Mouse (Mus musculus) midbrain, embryonic 14.5 days (tissue): ENCODE results near the gene Dab1. TPM values are rescaled to one million over a fixed set of nuclear protein-coding genes. Genes with fewer than 3 reads are reported as not detected.

Experiments used
- ATAC-seq: fragments of 200-750 bp; cut with Nextera tagmentation; 2 replicates; pipeline ENCODE4 v1.8.0; 2017; ENCODE audit warnings: moderate number of reproducible peaks, moderate library complexity; ENCODE audit not compliant: low FRiP score, low TSS enrichment
- DNase-seq: peaks from one replicate; pipeline ENCODE4 v3.0.0-alpha.2; 2015
- H3K27ac ChIP-seq: fragments of 300-500 bp; sonication (generic); replicated peaks from 2 replicates; pipeline ENCODE4 v1.5.1; 2014; ENCODE audit warnings: mild to moderate bottlenecking, low read depth, low read length, moderate library complexity
- H3K27me3 ChIP-seq: fragments of 300-500 bp; sonication (generic); 2 replicates; pipeline ENCODE4 v1.6.1; 2014; ENCODE audit warnings: low read length, control low read depth, mixed read lengths; ENCODE audit not compliant: control insufficient read depth, insufficient read depth
- H3K36me3 ChIP-seq: fragments of 300-500 bp; sonication (generic); 2 replicates; pipeline ENCODE4 v1.6.1; 2014; ENCODE audit warnings: low read length, control low read depth; ENCODE audit not compliant: control insufficient read depth, insufficient read depth
- H3K4me1 ChIP-seq: fragments of 300-500 bp; sonication (generic); 2 replicates; pipeline ENCODE4 v1.6.1; 2014; ENCODE audit warnings: mild to moderate bottlenecking, antibody characterized with exemption, low read length, control low read depth; ENCODE audit not compliant: control insufficient read depth, insufficient read depth
- H3K4me2 ChIP-seq: fragments of 300-500 bp; sonication (generic); 2 replicates; pipeline ENCODE4 v1.6.1; 2014; ENCODE audit warnings: mild to moderate bottlenecking, low read length, moderate library complexity
- H3K4me3 ChIP-seq: fragments of 300-500 bp; sonication (generic); replicated peaks from 2 replicates; pipeline ENCODE4 v1.5.1; 2014; ENCODE audit warnings: low read depth, low read length
- H3K9ac ChIP-seq: fragments of 300-500 bp; sonication (generic); replicated peaks from 2 replicates; pipeline ENCODE4 v1.6.1; 2014; ENCODE audit warnings: mild to moderate bottlenecking, low read length, moderate library complexity
- H3K9me3 ChIP-seq: fragments of 300-500 bp; sonication (generic); 2 replicates; pipeline ENCODE4 v1.6.1; 2016; ENCODE audit warnings: low read length, control low read depth, mixed read lengths; ENCODE audit not compliant: control insufficient read depth
- WGBS: fragments of 180-500 bp; shearing (Covaris S2); extraction: QIAGEN DNeasy Blood & Tissue Kit; methylation state at CpG from one replicate; pipeline ENCODE4 v1.1.7; 2014; 5-methylcytosine and 5-hydroxymethylcytosine counted together
- polyA plus RNA-seq: library from polyadenylated mRNA; unstranded; fragments of >200 nt; fragmentation: Nextera tagmentation; extraction: Ambion mirVana; gene quantifications from 2 replicates; pipeline ENCODE4 v1.2.1, GENCODE M21; 2014

Dab1 gene
- polyA plus RNA-seq, 1 experiment from 2014 or later, result 146 TPM

DNA sequence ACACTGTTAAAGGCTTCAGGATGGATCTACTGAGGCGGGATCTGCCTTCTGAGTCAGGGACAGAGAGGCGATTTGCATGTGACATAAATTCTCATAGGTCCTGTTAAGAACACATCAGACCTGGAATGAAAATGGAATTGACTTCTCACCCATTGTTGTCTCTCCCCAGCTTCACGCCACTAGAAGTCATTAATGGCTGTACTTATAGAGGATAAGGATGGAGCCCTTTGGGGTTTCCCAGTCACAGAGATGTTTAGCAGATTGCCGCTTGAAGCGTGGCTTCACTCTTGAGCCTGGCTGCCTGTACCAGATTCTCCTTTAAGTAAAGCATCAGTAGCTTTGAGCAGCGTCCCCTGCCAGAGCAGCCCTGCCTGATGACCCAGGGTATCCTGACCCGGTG, 954.3 kb downstream of the Dab1 start:
- peak overlapping the region; percentile 34 for H3K27ac ChIP-seq
- peak overlapping the region; percentile 17; the same call in 1 of the 2 replicates for H3K9ac ChIP-seq
- peak; percentile 61 for DNase-seq

DNA sequence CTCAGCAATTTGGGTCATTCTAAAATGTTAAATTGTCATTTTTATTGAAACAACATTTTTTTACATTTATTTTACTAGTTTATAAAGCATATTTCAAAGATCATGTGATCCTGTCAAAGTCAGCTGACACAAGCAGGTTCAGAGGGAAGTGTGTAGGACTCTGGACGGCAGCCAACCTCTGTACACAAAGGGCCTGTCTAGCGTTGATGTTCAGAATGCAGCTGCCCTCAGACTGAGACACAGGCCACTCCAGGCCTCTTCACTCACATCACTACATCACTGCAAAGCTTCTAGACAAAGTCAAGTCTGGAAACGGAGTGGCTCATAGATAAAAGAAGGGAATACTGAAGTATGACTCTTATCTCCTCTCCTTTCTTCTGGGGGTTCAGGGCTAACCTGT, 959.2 kb downstream of the Dab1 start:
- 0 out of 2 replicates have a peak overlapping the region, but pooled peaks have one; percentile 32 for H3K27ac ChIP-seq
- peaks cover 18% of the 10 kb centered on the region for H3K4me1 ChIP-seq
- WGBS, result 35% methylated on average over 3 of the region's 3 CpGs
- ATAC-seq (no peak), DNase-seq (peak; percentile 56)
- H3K4me3 ChIP-seq, result no peak overlapping the region
- no peaks in the 10 kb centered on the region for H3K27me3 ChIP-seq
- no peak overlapping the region for H3K9ac ChIP-seq
- no peak overlapping the region for H3K4me2 ChIP-seq
- H3K36me3 ChIP-seq, result no peaks in the 10 kb centered on the region
- H3K9me3 ChIP-seq, result no peaks in the 10 kb centered on the region

More for the DNA sequence above, 954.3 kb downstream of the Dab1 start:
- H3K9me3 ChIP-seq, result no peaks in the 10 kb centered on the region
- peak overlapping the region; percentile 6 for H3K4me2 ChIP-seq
- no peak overlapping the region for H3K4me3 ChIP-seq
- H3K36me3 ChIP-seq, result no peaks in the 10 kb centered on the region
- H3K4me1 ChIP-seq, result peaks cover 19% of the 10 kb centered on the region
- WGBS, result 30% methylated on average over 7 of the region's 7 CpGs
- no peak for ATAC-seq
- no peaks in the 10 kb centered on the region for H3K27me3 ChIP-seq

GRCm38 (mm10) chr4:104579946-104580544, 960.9 kb downstream of the Dab1 start:
- Histone ChIP-seq H3K27me3 (no peaks in the 10 kb centered on the region), H3K9me3 (no peaks in the 10 kb centered on the region), H3K36me3 (no peaks in the 10 kb centered on the region), H3K4me1 (peaks cover 11% of the 10 kb centered on the region; the same call in 1 of the 2 replicates), H3K4me3 (no peak overlapping the region), H3K9ac (no peak overlapping the region), H3K27ac (no peak overlapping the region), H3K4me2 (no peak overlapping the region)
- ATAC-seq (no peak), DNase-seq (no peak)
- 71% methylated on average over 5 of the region's 5 CpGs for WGBS

DNA sequence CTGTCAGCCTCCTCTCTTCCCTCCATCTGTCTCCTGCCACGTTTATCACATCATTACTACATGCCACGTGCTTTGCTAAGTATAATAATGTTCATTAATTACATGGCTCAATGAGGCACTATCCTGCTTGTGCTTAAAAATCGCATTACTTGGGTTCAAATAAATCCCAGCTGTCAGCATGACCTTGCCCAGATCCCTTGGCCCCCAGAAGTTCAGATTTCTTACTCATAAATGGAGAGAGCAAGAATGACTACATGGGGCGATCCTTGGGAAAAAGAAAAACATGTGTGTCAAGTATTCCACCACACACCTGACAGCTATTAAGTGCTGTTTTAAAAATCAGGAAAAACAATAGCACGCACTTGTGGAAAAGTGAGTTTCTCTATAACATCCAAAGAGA, 963.6 kb downstream of the Dab1 start:
- ATAC-seq (no peak), DNase-seq (no peak)
- Histone ChIP-seq H3K9ac (no peak overlapping the region), H3K4me1 (peaks cover 11% of the 10 kb centered on the region; the same call in 1 of the 2 replicates), H3K27ac (no peak overlapping the region), H3K9me3 (no peaks in the 10 kb centered on the region), H3K36me3 (no peaks in the 10 kb centered on the region), H3K4me3 (no peak overlapping the region), H3K4me2 (no peak overlapping the region), H3K27me3 (no peaks in the 10 kb centered on the region)
- 68% methylated on average over 5 of the region's 5 CpGs for WGBS

GRCm38 (mm10) chr4:104587826-104588225, 968.7 kb downstream of the Dab1 start:
- no peaks in the 10 kb centered on the region for H3K36me3 ChIP-seq
- ATAC-seq, result no peak
- H3K27me3 ChIP-seq, result no peaks in the 10 kb centered on the region
- H3K4me1 ChIP-seq, result peaks cover 8% of the 10 kb centered on the region; the same call in 1 of the 2 replicates
- no peak overlapping the region for H3K27ac ChIP-seq
- H3K4me2 ChIP-seq, result no peak overlapping the region
- H3K9ac ChIP-seq, result no peak overlapping the region
- H3K9me3 ChIP-seq, result no peaks in the 10 kb centered on the region
- WGBS, result 68% methylated on average over 2 of the region's 2 CpGs
- DNase-seq, result no peak
- no peak overlapping the region for H3K4me3 ChIP-seq

DNA sequence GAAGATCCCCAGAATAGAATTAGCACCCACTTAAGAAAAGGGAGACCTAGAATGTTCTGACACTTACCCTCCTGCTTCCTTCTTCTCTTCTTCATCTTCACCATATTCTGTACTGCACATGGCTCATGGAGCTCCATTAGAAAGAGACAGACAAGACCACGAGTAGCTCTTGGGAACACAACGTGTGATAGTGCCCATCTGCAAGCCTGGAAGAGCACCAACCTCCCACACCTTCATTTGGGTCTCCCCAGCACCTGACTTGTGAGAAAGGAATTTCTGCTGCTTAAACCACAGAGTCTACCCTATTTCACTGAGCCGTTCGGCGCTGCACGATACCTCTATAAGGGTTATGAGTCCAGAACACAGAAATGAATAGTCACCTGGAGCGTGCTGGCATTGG, 977.8 kb downstream of the Dab1 start:
- H3K27me3 ChIP-seq, result no peaks in the 10 kb centered on the region
- H3K9me3 ChIP-seq, result no peaks in the 10 kb centered on the region
- no peaks in the 10 kb centered on the region for H3K4me1 ChIP-seq
- no peaks in the 10 kb centered on the region for H3K36me3 ChIP-seq
- no peak overlapping the region for H3K4me3 ChIP-seq
- no peak overlapping the region for H3K9ac ChIP-seq
- ATAC-seq (no peak), DNase-seq (no peak)
- 94% methylated on average over 7 of the region's 7 CpGs for WGBS
- no peak overlapping the region for H3K27ac ChIP-seq
- no peak overlapping the region for H3K4me2 ChIP-seq

DNA sequence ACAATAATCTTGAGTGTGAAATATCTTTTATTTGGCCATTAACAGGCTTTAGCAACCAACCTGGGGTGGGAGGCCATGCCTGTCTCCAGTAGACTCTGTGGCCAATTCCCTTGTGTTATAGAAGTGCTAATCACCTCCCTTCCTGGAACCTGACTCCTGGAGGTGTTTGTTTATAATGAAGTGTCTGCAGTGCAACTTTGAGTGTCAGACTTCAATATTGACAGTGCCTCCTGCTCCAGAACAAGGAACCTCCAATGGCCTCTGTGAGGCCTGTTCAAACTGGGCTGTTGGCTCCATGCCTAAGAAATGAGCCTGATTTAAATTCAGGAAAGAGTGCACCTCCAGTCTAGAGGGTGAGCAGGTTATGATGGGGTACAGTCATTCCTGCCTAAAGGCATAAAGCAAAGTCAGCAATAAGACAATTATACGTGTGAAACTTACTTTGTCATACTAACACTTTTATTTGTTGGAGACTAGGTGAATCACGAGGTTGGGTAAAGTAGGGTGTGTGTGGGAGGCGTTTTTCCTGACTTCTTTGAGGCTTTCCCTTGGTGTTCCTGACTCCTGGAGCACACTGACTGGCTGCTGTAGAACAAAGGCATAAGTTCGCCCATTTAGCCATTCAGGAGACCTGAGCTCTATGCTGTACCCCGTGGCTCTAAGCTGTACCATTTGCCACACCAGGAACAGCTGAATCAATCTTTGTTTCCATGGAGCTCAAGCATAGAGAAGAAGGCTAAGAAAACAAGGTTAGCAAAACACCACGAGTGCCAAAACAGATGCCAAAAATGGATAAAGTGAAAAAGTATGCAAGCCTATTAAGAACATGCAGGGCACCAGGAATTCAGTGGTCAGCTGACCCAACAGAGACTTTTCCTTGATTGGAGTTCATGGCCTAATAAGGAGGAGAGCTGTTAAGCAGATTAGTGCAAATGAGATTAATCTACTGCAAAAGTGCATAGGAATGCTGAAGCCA, 978.6 kb downstream of the Dab1 start:
- Histone ChIP-seq H3K4me1 (no peaks in the 10 kb centered on the region), H3K9ac (no peak overlapping the region), H3K36me3 (no peaks in the 10 kb centered on the region), H3K27ac (no peak overlapping the region), H3K4me3 (no peak overlapping the region), H3K27me3 (no peaks in the 10 kb centered on the region), H3K9me3 (no peaks in the 10 kb centered on the region), H3K4me2 (no peak overlapping the region)
- ATAC-seq (no peak), DNase-seq (no peak)
- 62% methylated on average over 6 of the region's 6 CpGs for WGBS

DNA sequence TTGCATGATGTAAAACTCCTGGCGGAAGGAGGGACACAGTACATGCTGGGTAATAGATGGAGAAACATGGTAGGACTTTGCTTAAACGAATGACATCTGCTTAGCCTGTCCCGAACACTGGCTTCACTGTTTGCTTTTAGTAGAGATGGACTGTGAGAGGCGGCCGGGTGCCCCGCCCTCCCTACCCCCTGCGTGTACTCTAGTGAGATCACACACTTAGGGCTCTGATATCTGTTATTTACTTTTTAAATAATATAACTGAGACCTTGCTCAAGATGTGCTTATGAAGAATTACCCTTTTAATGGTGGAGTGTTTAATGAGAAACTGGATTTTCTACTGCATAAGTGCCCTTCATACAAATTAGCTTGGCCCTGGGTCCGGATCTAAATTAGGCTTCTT, 983.6 kb downstream of the Dab1 start:
- Histone ChIP-seq H3K4me2 (no peak overlapping the region), H3K9me3 (no peaks in the 10 kb centered on the region), H3K4me1 (peaks cover 4% of the 10 kb centered on the region; the same call in 1 of the 2 replicates), H3K9ac (no peak overlapping the region), H3K27me3 (no peaks in the 10 kb centered on the region), H3K36me3 (no peaks in the 10 kb centered on the region), H3K27ac (no peak overlapping the region), H3K4me3 (no peak overlapping the region)
- 88% methylated on average over 8 of the region's 8 CpGs for WGBS
- DNase-seq (no peak), ATAC-seq (no peak)
